Mouse (Mus musculus) intestine, embryonic 16.5 days (tissue): ENCODE measurements around the gene Tenm2. TPM values are rescaled to one million over a fixed set of nuclear protein-coding genes. Genes with fewer than 3 reads are reported as not detected.

Experiments
- ATAC-seq: fragments of 200-750 bp; cut with Nextera tagmentation; 2 replicates; pipeline ENCODE4 v1.8.0; 2017; ENCODE audit warnings: moderate TSS enrichment, moderate library complexity
- H3K27ac ChIP-seq: fragments of 300-500 bp; sonication (generic); 2 replicates; pipeline ENCODE4 v1.5.1; 2014; ENCODE audit warnings: mild to moderate bottlenecking, low read length
- H3K27me3 ChIP-seq: fragments of 300-500 bp; sonication (generic); replicated peaks from 2 replicates; pipeline ENCODE4 v1.6.1; 2014; ENCODE audit warnings: low read length, control low read depth, mixed read lengths; ENCODE audit not compliant: control insufficient read depth, insufficient read depth
- H3K36me3 ChIP-seq: fragments of 300-500 bp; sonication (generic); 2 replicates; pipeline ENCODE4 v1.6.1; 2014; ENCODE audit warnings: low read length, control low read depth; ENCODE audit not compliant: control insufficient read depth, insufficient read depth
- H3K4me1 ChIP-seq: fragments of 300-500 bp; sonication (generic); 2 replicates; pipeline ENCODE4 v1.6.1; 2014; ENCODE audit warnings: low read length, control low read depth, mixed read lengths; ENCODE audit not compliant: control insufficient read depth, insufficient read depth
- H3K4me2 ChIP-seq: fragments of 300-500 bp; sonication (generic); 2 replicates; pipeline ENCODE4 v1.6.1; 2014; ENCODE audit warnings: low read depth, low read length, control low read depth
- H3K4me3 ChIP-seq: fragments of 300-500 bp; sonication (generic); 2 replicates; pipeline ENCODE4 v1.5.1; 2014; ENCODE audit warnings: mild to moderate bottlenecking, low read length
- H3K9ac ChIP-seq: fragments of 300-500 bp; sonication (generic); 2 replicates; pipeline ENCODE4 v1.6.1; 2014; ENCODE audit warnings: low read depth, low read length
- H3K9me3 ChIP-seq: fragments of 300-500 bp; sonication (generic); 2 replicates; pipeline ENCODE4 v1.6.1; 2016; ENCODE audit warnings: low read length, control low read depth; ENCODE audit not compliant: control insufficient read depth
- WGBS: fragments of 180-500 bp; shearing (Covaris S2); extraction: QIAGEN DNeasy Blood & Tissue Kit; methylation state at CpG from one replicate; pipeline ENCODE4 v1.1.7; 2014; 5-methylcytosine and 5-hydroxymethylcytosine counted together
- polyA plus RNA-seq: library from polyadenylated mRNA; unstranded; fragments of >200 nt; fragmentation: Nextera tagmentation; extraction: Ambion mirVana; gene quantifications from 2 replicates; pipeline ENCODE4 v1.2.1, GENCODE M21; 2015

Tenm2 gene
- polyA plus RNA-seq, 1 experiment from 2014 or later, result 0.70 TPM

DNA sequence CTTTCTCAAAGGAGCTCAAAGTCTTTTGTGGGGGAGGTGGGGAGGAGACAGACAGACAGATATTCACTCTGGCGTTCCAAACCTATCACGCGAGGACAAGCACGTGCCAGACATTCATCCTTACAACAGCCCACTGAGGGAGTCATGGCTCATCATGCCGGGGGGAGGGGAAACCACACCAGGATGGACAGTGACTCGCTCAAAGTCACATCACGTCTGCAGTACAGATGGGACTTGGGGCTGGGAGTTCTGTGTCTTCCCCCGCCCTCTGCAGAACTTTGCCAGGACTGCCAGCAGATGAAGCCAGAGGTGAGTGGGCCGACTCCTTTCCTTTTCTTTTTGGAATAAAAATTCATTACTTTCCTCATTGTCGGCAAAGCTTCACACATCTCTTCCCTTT lies 1095.4 kb downstream of the Tenm2 start:
- Histone ChIP-seq H3K4me1 (no peaks in the 10 kb centered on the region), H3K4me3 (no peak overlapping the region), H3K27me3 (no peaks in the 10 kb centered on the region), H3K4me2 (no peak overlapping the region), H3K9ac (no peak overlapping the region), H3K9me3 (no peaks in the 10 kb centered on the region), H3K27ac (no peak overlapping the region), H3K36me3 (no peaks in the 10 kb centered on the region)
- ATAC-seq, result no peak
- 86% methylated on average over 10 of the region's 10 CpGs for WGBS

DNA sequence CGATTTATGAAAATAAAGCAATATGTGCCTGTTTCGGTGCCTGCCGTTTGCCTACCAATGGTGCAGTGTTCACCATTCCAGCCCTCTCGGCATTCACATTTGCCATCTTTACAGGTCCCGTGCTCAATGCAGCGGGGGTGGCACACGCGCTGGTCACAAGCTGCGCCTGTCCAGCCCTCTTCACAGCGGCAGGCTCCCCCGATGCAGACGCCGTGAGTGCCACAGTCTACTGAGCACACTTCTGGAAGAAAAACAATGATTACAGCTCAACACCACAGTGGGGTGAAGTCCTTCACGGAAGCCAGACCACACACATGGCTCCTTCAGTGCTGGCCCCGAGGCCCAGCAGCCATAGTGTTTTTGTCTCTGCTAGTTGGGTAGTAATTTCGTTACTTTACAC lies 1096.2 kb downstream of the Tenm2 start:
- Histone ChIP-seq H3K27me3 (no peaks in the 10 kb centered on the region), H3K9ac (no peak overlapping the region), H3K36me3 (no peaks in the 10 kb centered on the region), H3K4me1 (no peaks in the 10 kb centered on the region), H3K9me3 (no peaks in the 10 kb centered on the region), H3K4me3 (no peak overlapping the region), H3K4me2 (no peak overlapping the region), H3K27ac (no peak overlapping the region)
- ATAC-seq, result no peak
- 70% methylated on average over 16 of the region's 16 CpGs for WGBS

DNA sequence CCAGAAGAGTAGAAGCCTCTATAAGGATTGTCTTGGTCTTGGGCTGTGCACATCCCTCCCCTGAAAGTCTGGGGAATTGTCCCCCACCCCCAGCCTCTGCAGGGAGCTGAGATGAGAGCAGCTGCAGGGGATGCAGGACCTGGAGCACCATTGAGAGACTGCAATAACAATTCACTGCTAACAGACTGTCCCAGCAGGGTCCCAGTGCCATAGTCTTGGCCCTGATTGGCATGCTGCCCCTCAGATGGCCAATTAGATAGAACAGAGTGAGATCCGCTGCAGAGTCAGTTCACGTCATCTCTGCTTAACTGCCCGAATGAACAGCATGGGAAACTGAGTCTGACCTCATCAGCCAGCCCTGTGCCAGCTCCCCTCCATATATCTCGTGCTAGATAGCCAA lies 1097.9 kb downstream of the Tenm2 start:
- H3K27ac ChIP-seq, result no peak overlapping the region
- H3K36me3 ChIP-seq, result no peaks in the 10 kb centered on the region
- no peak overlapping the region for H3K9ac ChIP-seq
- H3K4me2 ChIP-seq, result no peak overlapping the region
- H3K4me1 ChIP-seq, result no peaks in the 10 kb centered on the region
- no peaks in the 10 kb centered on the region for H3K9me3 ChIP-seq
- no peak for ATAC-seq
- H3K4me3 ChIP-seq, result no peak overlapping the region
- WGBS, result 73% methylated on average over 4 of the region's 4 CpGs
- no peaks in the 10 kb centered on the region for H3K27me3 ChIP-seq

DNA sequence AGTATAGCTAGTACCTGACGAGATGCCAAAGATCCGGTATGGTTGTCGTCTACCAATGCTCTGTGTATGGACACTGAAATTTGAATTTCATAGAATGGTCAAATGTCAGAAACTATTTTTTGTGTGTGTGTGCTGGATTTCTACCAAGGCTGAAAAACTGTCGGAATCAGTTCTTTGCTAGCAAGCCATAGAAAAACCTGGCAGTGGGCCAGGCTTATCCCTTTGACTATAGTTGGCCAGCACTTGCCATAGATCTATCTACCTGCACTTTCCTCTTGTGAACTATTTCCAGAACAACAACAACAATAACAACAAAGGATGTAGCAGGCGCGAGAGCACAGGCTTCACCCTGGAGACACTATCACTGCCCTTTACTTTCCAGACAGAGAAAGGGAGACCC lies 1098.5 kb downstream of the Tenm2 start:
- Histone ChIP-seq H3K4me1 (no peaks in the 10 kb centered on the region), H3K4me3 (no peak overlapping the region), H3K27ac (no peak overlapping the region), H3K9ac (no peak overlapping the region), H3K27me3 (no peaks in the 10 kb centered on the region), H3K36me3 (no peaks in the 10 kb centered on the region), H3K9me3 (no peaks in the 10 kb centered on the region), H3K4me2 (no peak overlapping the region)
- WGBS, result 84% methylated on average over 6 of the region's 6 CpGs
- ATAC-seq, result no peak

DNA sequence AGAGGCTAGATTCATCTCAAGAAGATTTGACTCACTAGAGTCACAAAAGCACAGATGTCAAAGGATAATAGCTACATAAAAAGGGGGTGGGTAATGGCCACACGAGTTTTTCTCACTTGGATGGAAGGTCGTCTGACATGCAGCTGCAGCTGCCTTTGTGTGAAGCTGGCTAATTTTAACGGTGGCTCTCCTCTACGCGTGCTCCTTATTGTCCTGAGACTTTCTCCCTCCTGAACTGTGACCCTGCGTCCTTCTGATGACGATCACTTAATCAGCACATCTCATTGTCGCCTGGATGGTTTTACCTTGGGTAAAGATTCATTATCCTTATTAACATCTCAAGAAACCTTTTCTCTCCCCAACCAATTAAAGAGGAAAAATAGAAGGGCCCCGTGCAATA lies 1101.1 kb downstream of the Tenm2 start:
- Histone ChIP-seq H3K36me3 (no peaks in the 10 kb centered on the region), H3K27me3 (no peaks in the 10 kb centered on the region), H3K9me3 (no peaks in the 10 kb centered on the region), H3K27ac (no peak overlapping the region), H3K4me2 (no peak overlapping the region), H3K4me3 (no peak overlapping the region), H3K9ac (no peak overlapping the region), H3K4me1 (no peaks in the 10 kb centered on the region)
- WGBS, result 70% methylated on average over 9 of the region's 9 CpGs
- no peak for ATAC-seq

DNA sequence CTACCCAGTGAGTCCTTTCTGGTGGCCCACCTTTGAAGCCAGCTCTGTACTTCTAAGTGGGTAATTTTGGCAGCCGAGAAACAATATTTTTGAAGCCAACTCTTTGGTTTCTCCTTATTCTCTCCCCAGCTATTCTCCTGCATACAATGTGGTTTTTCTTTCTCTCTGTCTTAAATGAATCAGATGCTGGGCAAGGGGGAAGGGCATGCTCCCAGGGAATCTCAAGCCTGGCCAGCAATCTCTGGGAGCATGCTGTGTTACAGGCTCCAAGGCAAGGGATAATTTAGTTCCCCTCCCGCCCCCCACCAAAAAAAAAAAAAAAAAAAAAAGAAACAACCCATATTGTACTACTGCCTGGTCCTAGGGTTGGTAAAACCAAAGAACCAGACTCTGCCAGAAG lies 1112.5 kb downstream of the Tenm2 start:
- H3K27me3 ChIP-seq, result no peaks in the 10 kb centered on the region
- H3K4me3 ChIP-seq, result no peak overlapping the region
- no peak overlapping the region for H3K9ac ChIP-seq
- H3K4me1 ChIP-seq, result no peaks in the 10 kb centered on the region
- no peak overlapping the region for H3K4me2 ChIP-seq
- no peak for ATAC-seq
- WGBS, result 70% methylated on average over 2 of the region's 2 CpGs
- H3K9me3 ChIP-seq, result no peaks in the 10 kb centered on the region
- H3K27ac ChIP-seq, result no peak overlapping the region
- H3K36me3 ChIP-seq, result no peaks in the 10 kb centered on the region

DNA sequence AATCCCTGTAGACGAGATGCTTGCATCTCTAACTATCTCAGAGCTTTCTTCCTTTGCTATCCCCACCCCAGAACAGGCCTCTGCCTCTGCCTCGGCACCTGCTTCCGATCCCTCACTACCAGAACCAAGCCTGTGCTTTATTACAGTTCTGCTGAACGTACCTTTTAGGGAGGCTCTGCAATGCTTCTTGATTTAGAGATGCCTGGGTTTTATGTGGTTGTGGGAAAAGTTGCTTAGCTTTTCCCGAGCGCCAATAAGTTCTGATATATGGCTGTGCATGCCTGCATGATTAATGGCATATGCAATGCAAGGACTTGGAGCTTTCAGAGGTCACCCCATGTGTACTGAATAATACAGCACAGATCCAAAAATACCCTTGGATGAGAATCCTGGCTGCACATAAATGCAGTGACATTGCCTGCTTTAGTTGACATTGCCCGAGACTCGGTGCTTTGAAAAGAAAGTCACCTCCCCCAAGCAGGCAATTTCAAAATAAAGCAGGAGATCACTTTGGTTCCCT lies 1114.3 kb downstream of the Tenm2 start:
- ATAC-seq, result no peak
- no peak overlapping the region for H3K9ac ChIP-seq
- no peaks in the 10 kb centered on the region for H3K36me3 ChIP-seq
- WGBS, result 53% methylated on average over 8 of the region's 8 CpGs
- H3K27me3 ChIP-seq, result no peaks in the 10 kb centered on the region
- H3K27ac ChIP-seq, result no peak overlapping the region
- no peaks in the 10 kb centered on the region for H3K9me3 ChIP-seq
- H3K4me2 ChIP-seq, result no peak overlapping the region
- H3K4me3 ChIP-seq, result no peak overlapping the region
- no peaks in the 10 kb centered on the region for H3K4me1 ChIP-seq

DNA sequence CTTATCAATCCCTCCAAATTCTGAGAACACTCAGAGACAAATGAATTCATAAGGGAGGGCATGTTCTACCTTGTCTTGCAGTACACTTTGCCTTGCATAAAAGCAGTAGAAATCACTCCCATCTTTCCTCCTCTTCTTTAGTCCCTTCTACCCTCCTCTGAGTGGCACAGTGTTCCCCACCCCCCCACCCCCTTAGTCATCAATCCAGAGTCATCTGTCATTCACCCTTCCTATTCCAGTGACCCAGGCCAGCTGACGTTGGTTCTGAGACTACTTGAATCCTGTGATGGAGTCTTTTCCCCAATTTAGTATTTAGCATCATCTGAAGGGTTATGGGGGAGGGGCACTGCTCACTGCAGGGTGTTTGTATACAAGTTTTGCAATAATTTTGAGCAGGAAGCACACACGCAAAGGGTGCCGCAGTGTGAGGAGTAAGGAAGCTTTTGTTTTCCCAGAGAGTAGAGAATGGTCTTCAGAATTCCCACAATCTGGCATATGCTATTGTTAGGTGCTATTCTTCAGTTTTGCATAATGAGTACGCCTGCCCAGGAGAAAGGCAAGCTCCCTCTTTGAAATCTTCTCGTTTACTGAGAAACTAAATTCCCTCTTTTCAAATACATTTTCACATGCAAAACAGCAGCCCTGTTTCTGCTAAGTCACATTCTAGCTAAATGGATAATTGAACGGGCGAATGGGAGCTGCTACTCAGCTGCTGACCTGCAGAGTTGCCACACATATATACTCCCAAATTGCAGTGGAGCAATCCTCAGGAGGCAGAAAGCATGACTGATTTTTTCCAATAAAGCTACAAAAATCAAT lies 1115.0 kb downstream of the Tenm2 start:
- Histone ChIP-seq H3K9ac (no peak overlapping the region), H3K4me3 (no peak overlapping the region)
- WGBS, result 63% methylated on average over 7 of the region's 7 CpGs

DNA sequence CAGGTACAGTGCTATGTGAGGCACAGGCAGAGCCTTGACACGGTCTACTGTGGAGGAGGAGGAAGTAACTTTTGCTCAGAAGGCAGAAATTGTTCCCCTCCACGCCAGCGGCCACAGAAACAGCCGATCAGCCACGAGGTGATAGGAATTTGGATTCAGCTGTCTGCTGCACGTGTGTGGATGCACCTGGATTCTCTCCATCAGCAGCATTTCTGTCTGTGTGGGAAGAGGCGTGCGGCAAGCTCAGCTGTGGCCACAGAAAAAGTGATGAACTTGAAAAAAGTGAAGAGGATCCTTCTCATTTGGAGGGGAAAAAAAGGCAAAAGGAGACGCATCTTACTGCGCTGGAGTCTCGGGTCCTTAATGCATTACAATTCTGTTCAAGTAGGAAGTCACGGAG lies 1122.4 kb downstream of the Tenm2 start:
- no peak overlapping the region for H3K4me3 ChIP-seq
- H3K9ac ChIP-seq, result no peak overlapping the region

More for the DNA sequence above, 1115.0 kb downstream of the Tenm2 start:
- Histone ChIP-seq H3K4me1 (no peaks in the 10 kb centered on the region), H3K27ac (no peak overlapping the region), H3K36me3 (no peaks in the 10 kb centered on the region), H3K27me3 (no peaks in the 10 kb centered on the region), H3K4me2 (no peak overlapping the region), H3K9me3 (no peaks in the 10 kb centered on the region)
- ATAC-seq, result no peak

More for the DNA sequence above, 1122.4 kb downstream of the Tenm2 start:
- no peak overlapping the region for H3K4me2 ChIP-seq
- no peaks in the 10 kb centered on the region for H3K4me1 ChIP-seq
- 77% methylated on average over 12 of the region's 12 CpGs for WGBS
- no peaks in the 10 kb centered on the region for H3K36me3 ChIP-seq
- no peak for ATAC-seq
- H3K27me3 ChIP-seq, result no peaks in the 10 kb centered on the region
- H3K9me3 ChIP-seq, result no peaks in the 10 kb centered on the region
- H3K27ac ChIP-seq, result no peak overlapping the region
